Mouse (Mus musculus) liver, embryonic 14.5 days (tissue): ENCODE results near the gene Chrnd. TPM values are rescaled to one million over a fixed set of nuclear protein-coding genes. Genes with fewer than 3 reads are reported as not detected.

Source experiments
- ATAC-seq: fragments of 200-750 bp; cut with Nextera tagmentation; 2 replicates; pipeline ENCODE4 v1.8.0; 2017; ENCODE audit warnings: moderate number of reproducible peaks, mild to moderate bottlenecking, moderate library complexity; ENCODE audit not compliant: insufficient read depth
- DNase-seq, 3 experiments: peaks; one replicate each; pipeline ENCODE4 v3.0.0-alpha.2; 2012 to 2013; ENCODE audit warnings: low read depth in 3 of 3, low spot score in 3 of 3
- H3K27ac ChIP-seq: fragments of 300-500 bp; sonication (generic); 2 replicates; pipeline ENCODE4 v1.5.1; 2014; ENCODE audit warnings: moderate library complexity, mild to moderate bottlenecking, control low read depth, inconsistent platforms
- H3K27me3 ChIP-seq: fragments of 300-500 bp; sonication (generic); 2 replicates; pipeline ENCODE4 v1.6.1; 2014; ENCODE audit warnings: mild to moderate bottlenecking, low read length, moderate library complexity; ENCODE audit not compliant: control insufficient read depth, insufficient read depth
- H3K36me3 ChIP-seq: fragments of 300-500 bp; sonication (generic); replicated peaks from 2 replicates; pipeline ENCODE4 v1.6.1; 2014; ENCODE audit warnings: low read depth; ENCODE audit not compliant: control insufficient read depth, insufficient read depth
- H3K4me1 ChIP-seq, 2 experiments: fragments of 200-500 bp in 1 of 2; fragments of 300-500 bp in 1 of 2; sonication (generic) in 1 of 2; replicated peaks; 2 replicates each; pipeline ENCODE4 v1.6.1; 2012 to 2014; ENCODE audit warnings: antibody characterized with exemption in 1 of 2, inconsistent platforms in 1 of 2, low read length in 1 of 2; ENCODE audit not compliant: control insufficient read depth in 2 of 2, insufficient read depth in 2 of 2
- H3K4me2 ChIP-seq: fragments of 300-500 bp; sonication (generic); 2 replicates; pipeline ENCODE4 v1.6.1; 2014; ENCODE audit warnings: low read depth, mild to moderate bottlenecking, control low read depth, moderate library complexity
- H3K4me3 ChIP-seq, 2 experiments: fragments of 200-500 bp in 1 of 2; fragments of 300-500 bp in 1 of 2; sonication (generic) in 1 of 2; 2 replicates each; pipeline ENCODE4 v1.5.1; 2012 to 2014; ENCODE audit warnings: low read depth in 2 of 2, low read length in 2 of 2, mild to moderate bottlenecking in 2 of 2, control low read depth in 1 of 2, inconsistent platforms in 1 of 2, moderate library complexity in 1 of 2; ENCODE audit not compliant: insufficient read depth in 1 of 2
- H3K9ac ChIP-seq: fragments of 300-500 bp; sonication (generic); replicated peaks from 2 replicates; pipeline ENCODE4 v1.6.1; 2014; ENCODE audit warnings: mild to moderate bottlenecking, control low read depth, moderate library complexity
- H3K9me3 ChIP-seq: fragments of 300-500 bp; sonication (generic); 2 replicates; pipeline ENCODE4 v1.6.1; 2016; ENCODE audit warnings: low read length, mixed read lengths; ENCODE audit not compliant: control insufficient read depth
- CTCF ChIP-seq: IDR thresholded peaks from 2 replicates; pipeline ENCODE4 v1.5.1; 2016; ENCODE audit warnings: antibody characterized with exemption, low read depth, control low read depth
- EP300 ChIP-seq: IDR thresholded peaks from 2 replicates; pipeline ENCODE4 v1.6.1; 2016; ENCODE audit warnings: antibody characterized with exemption, low read depth
- WGBS: fragments of 180-500 bp; shearing (Covaris S2); extraction: QIAGEN DNeasy Blood & Tissue Kit; methylation state at CpG from one replicate; pipeline ENCODE4 v1.1.7; 2014; ENCODE audit not compliant: insufficient replicate concordance; 5-methylcytosine and 5-hydroxymethylcytosine counted together
- polyA plus RNA-seq, 2 experiments: library from polyadenylated mRNA; depleted of rRNA in 1 of 2; stranded (reverse) in 1 of 2; unstranded in 1 of 2; fragments of >200 nt; fragmentation: Nextera tagmentation in 1 of 2; extraction: Ambion mirVana in 1 of 2; gene quantifications; 2 replicates each; pipeline versions ENCODE4 v1.2.1 to v1.2.3; 2012 to 2014

Chrnd gene
- polyA plus RNA-seq, 2 experiments = not detected

DNA sequence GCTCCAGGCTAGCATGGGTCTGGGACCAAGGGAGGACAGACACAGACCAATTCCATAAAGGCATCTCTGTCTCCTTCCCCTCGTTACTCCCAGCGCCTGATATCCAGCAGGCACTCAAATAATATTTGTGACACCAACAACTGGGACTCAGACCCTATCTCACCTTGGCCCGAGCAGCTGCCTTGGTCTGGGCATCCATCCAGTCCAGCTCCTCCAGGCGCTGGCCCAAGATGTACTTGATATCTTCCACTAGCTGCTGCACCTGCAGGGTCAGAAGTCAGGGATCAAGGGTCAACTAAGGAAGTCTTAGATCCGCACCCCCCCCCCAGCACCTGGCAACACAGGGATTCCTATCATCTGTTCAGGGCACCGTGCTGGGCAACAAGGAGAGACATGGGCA, 39.1 kb upstream of the Chrnd start:
- no peak overlapping the region for H3K9ac ChIP-seq
- no peaks in the 10 kb centered on the region for H3K36me3 ChIP-seq
- H3K4me3 ChIP-seq = no peak overlapping the region
- H3K9me3 ChIP-seq = no peaks in the 10 kb centered on the region
- DNase-seq (no peak), ATAC-seq (no peak)
- H3K27ac ChIP-seq = no peak overlapping the region
- TF ChIP-seq CTCF = no peak
- TF ChIP-seq EP300 = no peak
- WGBS = 65% methylated on average over 6 of the region's 6 CpGs
- H3K4me1 ChIP-seq = no peaks in the 10 kb centered on the region
- H3K27me3 ChIP-seq = peaks cover 50% of the 10 kb centered on the region
- no peak overlapping the region for H3K4me2 ChIP-seq

DNA sequence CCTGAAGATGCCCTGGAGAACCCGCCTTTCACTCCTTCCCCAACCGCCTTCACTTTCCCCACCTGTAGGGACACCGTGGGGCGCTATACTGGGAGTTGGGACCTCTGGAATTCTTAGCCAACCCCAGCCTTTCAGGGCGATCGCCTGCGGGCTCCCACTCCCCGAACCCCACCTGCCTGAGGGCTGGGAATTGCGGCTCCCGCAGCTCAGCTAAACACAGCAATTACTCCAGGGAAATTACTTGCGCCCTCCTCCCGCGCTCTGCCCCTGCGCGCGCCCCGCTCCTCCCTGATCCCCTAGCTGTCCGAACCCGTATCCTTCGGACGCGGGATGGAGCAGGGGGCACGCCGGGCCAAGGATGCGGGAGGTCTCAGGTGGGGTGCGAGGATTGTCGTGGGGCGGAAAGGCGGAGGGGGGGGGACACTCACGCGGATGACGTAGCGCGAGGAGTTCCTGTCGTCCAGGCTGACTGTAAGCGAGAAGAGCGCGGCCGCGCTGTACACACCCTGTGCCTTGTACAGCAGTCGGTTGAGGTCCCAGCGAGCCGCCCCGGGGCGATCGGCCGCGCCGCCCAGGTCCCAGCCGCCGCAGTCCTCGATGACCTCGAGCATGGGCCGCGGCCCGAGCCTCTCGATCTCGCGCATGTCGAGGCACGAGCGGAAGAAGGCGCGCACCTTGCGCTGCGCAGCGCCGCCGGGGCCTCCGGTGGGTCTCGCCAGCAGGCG, 36.5 kb upstream of the Chrnd start:
- Histone ChIP-seq H3K4me3 (no peak overlapping the region), H3K9me3 (no peaks in the 10 kb centered on the region), H3K4me1 (no peaks in the 10 kb centered on the region), H3K27ac (no peak overlapping the region), H3K36me3 (no peaks in the 10 kb centered on the region), H3K27me3 (peaks cover 69% of the 10 kb centered on the region), H3K4me2 (no peak overlapping the region), H3K9ac (no peak overlapping the region)
- WGBS = 2% methylated on average over 72 of the region's 72 CpGs
- TF ChIP-seq CTCF = no peak
- ATAC-seq (no peak), DNase-seq (no peak)

GRCm38 (mm10) chr1:87154501-87155120, 35.8 kb upstream of the Chrnd start:
- Histone ChIP-seq H3K9me3 (no peaks in the 10 kb centered on the region), H3K4me3 (no peak overlapping the region), H3K4me2 (no peak overlapping the region), H3K27me3 (peaks cover 69% of the 10 kb centered on the region), H3K27ac (no peak overlapping the region), H3K9ac (no peak overlapping the region), H3K4me1 (no peaks in the 10 kb centered on the region), H3K36me3 (no peaks in the 10 kb centered on the region)
- DNase-seq (no peak), ATAC-seq (no peak)
- TF ChIP-seq EP300 (no peak), CTCF (no peak)
- 5% methylated on average over 55 of the region's 58 CpGs for WGBS

- DNase-seq (no peak), ATAC-seq (no peak)
- no peak overlapping the region for H3K4me2 ChIP-seq
- no peak overlapping the region for H3K9ac ChIP-seq
- no peaks in the 10 kb centered on the region for H3K4me1 ChIP-seq
- H3K36me3 ChIP-seq = no peaks in the 10 kb centered on the region
- H3K9me3 ChIP-seq = no peaks in the 10 kb centered on the region
- no peak overlapping the region for H3K4me3 ChIP-seq
- peaks cover 69% of the 10 kb centered on the region for H3K27me3 ChIP-seq
- TF ChIP-seq CTCF = no peak
- TF ChIP-seq EP300 = no peak
- no peak overlapping the region for H3K27ac ChIP-seq
- 2% methylated on average over 54 of the region's 56 CpGs for WGBS
Observed at GRCm38 (mm10) chr1:87155531-87156198, 34.7 kb upstream of the Chrnd start.

DNA sequence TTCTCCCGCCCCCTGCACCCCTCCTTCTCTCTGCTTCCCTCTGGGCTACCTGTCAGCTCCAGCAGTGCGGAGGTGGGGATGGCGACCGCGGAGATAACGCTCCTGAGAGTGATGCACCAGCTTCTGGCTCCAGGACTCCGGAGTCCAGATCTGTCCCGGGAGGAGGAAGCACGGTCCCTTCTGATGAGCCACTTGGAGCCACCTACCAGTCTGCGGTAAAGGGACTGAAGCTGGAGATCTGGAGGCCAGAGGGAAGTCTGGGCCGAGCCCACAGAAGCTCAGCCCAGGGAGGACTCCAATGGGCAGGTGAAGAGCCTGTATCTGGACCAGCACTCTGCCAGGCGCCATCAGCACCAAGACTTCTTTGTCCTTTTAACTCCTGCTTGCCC, 34.2 kb upstream of the Chrnd start, which contains the start of gene Ecel1:
Gene Ecel1 (minus strand): TSS at position 323 of the 389 bp plus-strand sequence.
- ATAC-seq (no peak), DNase-seq (no peak)
- TF ChIP-seq CTCF (no peak), EP300 (no peak)
- no peaks in the 10 kb centered on the region for H3K36me3 ChIP-seq
- peaks cover 69% of the 10 kb centered on the region for H3K27me3 ChIP-seq
- H3K9me3 ChIP-seq = no peaks in the 10 kb centered on the region
- no peaks in the 10 kb centered on the region for H3K4me1 ChIP-seq
- no peak within 1 kb of the TSS for H3K4me3 ChIP-seq
- H3K27ac ChIP-seq = no peak within 1 kb of the TSS
- no peak within 1 kb of the TSS for H3K9ac ChIP-seq
- no peak within 1 kb of the TSS for H3K4me2 ChIP-seq
- WGBS = 2% methylated on average over 12 of the region's 12 CpGs
